Mouse (Mus musculus): ENCODE data around the gene Prkd3. TPM values are rescaled to one million over a fixed set of nuclear protein-coding genes. Genes with fewer than 3 reads are reported as not detected.

Prkd3 gene
- polyA plus RNA-seq (2016; fragmentation: Nextera tagmentation; extraction: Ambion mirVana), result 46.1 and 46.5 TPM in 2 replicates

DNA sequence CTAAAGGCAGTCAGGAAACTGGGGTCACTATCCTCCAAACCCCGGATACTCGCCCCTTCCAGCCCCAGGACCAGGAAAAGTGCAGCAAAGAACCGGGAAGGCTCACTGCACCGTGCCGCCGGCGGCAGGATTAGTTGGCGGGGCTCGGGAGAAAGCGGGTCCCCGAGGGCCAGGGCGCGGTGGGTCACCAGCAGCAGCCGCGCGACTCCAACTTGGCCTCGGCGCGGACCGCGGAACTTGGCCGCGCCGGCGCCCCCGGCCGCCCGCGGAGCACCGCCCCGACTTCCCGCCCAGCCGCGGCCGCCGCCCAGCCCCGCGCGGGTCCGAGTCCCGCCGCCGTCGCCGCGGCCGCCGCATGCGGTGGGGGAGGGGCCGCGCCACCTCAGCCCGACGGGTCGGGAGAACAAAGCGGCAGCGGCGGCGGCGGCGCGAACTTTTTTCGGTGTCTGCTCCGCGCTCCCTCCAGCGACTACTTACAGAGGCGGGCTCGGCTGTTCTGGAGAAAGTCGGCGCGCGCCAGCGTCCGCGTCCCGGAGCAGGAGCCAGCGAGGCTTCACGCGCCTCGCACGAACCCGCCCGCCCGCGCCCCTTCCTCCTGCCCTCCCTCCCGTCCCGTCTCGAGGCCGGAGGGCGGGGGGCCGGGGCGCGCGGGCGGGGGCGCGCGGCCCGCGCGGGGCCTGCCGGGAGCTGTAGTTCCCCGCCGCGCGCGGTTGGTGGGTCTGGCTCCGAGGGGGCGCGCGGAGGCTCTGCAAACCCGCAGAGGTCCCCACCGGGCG lies at the start of gene Prkd3:
Gene Prkd3, minus strand, starts transcription at position 609 of the 776 bp plus-strand sequence.
- Histone ChIP-seq H3K36me3 (no peaks in the 10 kb centered on the region), H3K4me1 (peaks cover 22% of the 10 kb centered on the region)
- WGBS, result under 1% methylated on average over 77 of the region's 113 CpGs

DNA sequence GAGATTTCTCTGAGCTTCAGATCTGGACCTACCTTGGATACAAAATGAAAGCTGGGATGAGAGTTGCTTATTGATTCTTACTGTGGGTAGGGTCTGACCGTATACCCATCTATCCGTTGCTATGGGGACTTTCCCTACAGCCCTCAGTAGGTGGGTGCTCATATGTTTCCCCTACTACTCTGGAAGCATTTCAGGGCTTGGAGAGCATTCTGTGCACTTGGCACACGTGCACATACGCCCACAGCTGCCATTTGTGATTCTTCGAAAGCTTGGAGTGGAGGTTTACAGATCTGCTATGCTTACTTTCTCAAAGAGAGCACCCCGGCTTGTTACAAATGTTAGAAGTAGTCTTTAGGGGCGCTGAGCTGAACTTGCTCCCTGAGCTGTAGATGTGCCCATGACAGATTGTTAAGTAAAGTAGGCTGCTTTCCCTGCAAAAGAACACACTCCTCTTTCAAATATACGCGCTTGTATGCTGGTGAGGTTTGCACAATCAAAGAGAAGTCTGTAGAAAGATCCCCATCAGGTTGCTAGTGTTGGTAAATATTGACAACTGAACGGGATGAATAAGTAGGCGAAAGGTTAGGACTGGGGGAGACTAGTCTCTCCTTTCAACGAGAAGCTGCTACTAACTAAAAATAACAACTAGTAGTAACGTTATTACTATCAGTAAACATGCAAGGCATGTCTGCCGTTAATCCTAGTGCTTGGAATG lies 49.3 kb upstream of the Prkd3 start:
- 88% methylated on average over 14 of the region's 14 CpGs for WGBS
- no peak overlapping the region for H3K27ac ChIP-seq
- no peaks in the 10 kb centered on the region for H3K36me3 ChIP-seq
- ATAC-seq (ENCODE audit: low FRiP score), result no peak
- no peak overlapping the region for H3K9ac ChIP-seq
- H3K9me3 ChIP-seq (replicated peaks), result no peaks in the 10 kb centered on the region
- H3K27me3 ChIP-seq, result no peaks in the 10 kb centered on the region
- H3K4me3 ChIP-seq, result no peak overlapping the region
- no peak overlapping the region for H3K4me2 ChIP-seq (replicated peaks)
- 0 out of 2 replicates have a peak, but pooled peaks cover 3% of the 10 kb centered on the region for H3K4me1 ChIP-seq

More for the DNA sequence above, at the start of gene Prkd3:
- Histone ChIP-seq H3K9me3 (replicated peaks) (no peaks in the 10 kb centered on the region), H3K9ac (peak within 1 kb of the TSS; percentile 83), H3K4me3 (peak within 1 kb of the TSS; percentile 84), H3K27ac (peak within 1 kb of the TSS; percentile 89), H3K4me2 (replicated peaks) (peak within 1 kb of the TSS; percentile 70), H3K27me3 (peaks cover 6% of the 10 kb centered on the region)
- peak; percentile 96 for ATAC-seq (ENCODE audit: low FRiP score)

DNA sequence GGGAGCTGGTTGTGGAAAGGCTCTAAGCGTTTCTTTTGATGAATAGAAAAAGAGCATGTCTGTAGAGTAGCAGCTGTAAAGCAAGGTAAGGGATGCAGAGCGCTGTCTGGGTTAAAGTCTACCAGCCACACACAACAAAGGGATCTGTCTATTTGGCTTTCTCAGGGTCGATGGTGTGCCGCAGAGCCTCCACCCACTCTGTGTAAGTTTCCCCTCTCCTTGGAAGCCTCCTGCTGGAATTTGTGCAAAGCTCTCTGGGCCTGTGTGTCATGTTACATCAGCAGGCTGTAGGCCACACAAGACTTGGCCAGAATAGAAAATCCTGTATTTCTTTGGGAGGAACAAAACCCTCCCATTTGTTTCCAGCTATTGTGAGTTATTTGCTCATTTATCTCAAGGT lies 48.4 kb upstream of the Prkd3 start:
- 30% methylated on average over 4 of the region's 4 CpGs for WGBS
- Histone ChIP-seq H3K36me3 (no peaks in the 10 kb centered on the region), H3K27ac (no peak overlapping the region)

DNA sequence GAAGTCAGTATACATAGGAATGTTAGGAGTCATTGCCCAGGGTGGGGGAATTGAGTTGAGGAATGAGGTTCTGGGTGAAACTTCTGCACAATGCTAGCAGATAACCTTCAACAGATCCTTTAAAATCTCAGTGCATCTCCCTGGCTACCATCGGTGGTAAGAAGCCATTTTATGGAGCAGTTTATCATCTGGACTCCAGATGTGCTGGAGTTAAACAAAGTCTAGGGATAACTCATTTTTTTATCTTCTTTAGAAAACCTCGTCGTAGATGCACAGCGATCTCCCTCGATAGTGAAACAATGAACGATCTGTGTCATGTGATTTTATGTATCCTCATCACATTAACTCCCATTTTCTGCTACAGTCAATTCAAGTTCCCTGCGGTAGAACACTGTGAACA lies 48.0 kb upstream of the Prkd3 start:
- H3K27ac ChIP-seq, result no peak overlapping the region
- no peak overlapping the region for H3K4me2 ChIP-seq (replicated peaks)
- 0 out of 2 replicates have a peak, but pooled peaks cover 3% of the 10 kb centered on the region for H3K4me1 ChIP-seq
- no peak overlapping the region for H3K9ac ChIP-seq
- no peaks in the 10 kb centered on the region for H3K9me3 ChIP-seq (replicated peaks)
- no peaks in the 10 kb centered on the region for H3K36me3 ChIP-seq
- no peak overlapping the region for H3K4me3 ChIP-seq
- 65% methylated on average over 7 of the region's 7 CpGs for WGBS
- ATAC-seq (ENCODE audit: low FRiP score), result no peak
- no peaks in the 10 kb centered on the region for H3K27me3 ChIP-seq

More for the DNA sequence above, 48.4 kb upstream of the Prkd3 start:
- Histone ChIP-seq H3K4me3 (no peak overlapping the region), H3K27me3 (no peaks in the 10 kb centered on the region), H3K9me3 (replicated peaks) (no peaks in the 10 kb centered on the region), H3K4me1 (0 out of 2 replicates have a peak, but pooled peaks cover 3% of the 10 kb centered on the region), H3K4me2 (replicated peaks) (no peak overlapping the region), H3K9ac (no peak overlapping the region)
- no peak for ATAC-seq (ENCODE audit: low FRiP score)

DNA sequence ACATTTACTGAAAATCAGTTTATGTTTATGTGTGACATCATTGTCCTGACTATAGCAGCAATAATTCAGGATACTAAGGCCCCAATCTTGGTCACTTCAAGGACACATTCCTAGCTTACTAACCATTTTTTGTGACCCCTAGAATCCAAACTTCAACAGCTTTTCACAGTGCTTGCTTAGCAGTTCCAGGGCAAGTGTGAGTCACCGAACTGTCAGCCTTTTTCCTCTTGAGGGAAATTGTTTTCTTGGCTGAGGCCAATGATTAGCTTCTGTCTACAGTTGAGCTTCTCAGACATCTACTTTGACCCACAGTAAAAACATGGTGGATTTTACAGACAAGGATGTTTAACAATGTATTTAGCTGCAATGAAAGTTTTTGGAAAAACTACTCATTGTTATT lies 43.6 kb upstream of the Prkd3 start:
- Histone ChIP-seq H3K4me1 (0 out of 2 replicates have a peak, but pooled peaks cover 3% of the 10 kb centered on the region), H3K4me2 (replicated peaks) (no peak overlapping the region), H3K4me3 (no peak overlapping the region), H3K36me3 (no peaks in the 10 kb centered on the region), H3K9ac (no peak overlapping the region), H3K27ac (no peak overlapping the region), H3K27me3 (no peaks in the 10 kb centered on the region), H3K9me3 (replicated peaks) (no peaks in the 10 kb centered on the region)
- ATAC-seq (ENCODE audit: low FRiP score), result no peak
- WGBS, result 73% methylated on average over 1 of the region's 1 CpGs

DNA sequence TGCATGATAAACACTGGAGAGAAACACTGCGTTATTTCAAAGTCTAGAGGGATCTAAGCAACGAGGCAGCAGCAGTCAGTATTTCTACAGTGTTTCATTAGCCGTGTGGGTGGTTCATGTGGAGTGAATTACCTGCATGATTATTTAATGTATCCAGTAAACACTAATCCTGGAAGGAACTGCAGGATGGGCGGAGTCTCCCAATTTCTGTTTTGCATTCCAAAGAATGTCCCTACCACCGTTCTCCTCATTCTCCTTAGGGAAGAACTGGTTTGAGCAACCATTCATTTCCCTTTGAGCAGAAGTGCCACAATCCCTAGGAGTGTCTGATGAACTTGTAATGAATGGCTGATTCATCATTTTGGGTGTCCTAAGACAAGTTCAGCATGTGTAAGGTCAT lies 39.6 kb upstream of the Prkd3 start:
- Histone ChIP-seq H3K9me3 (replicated peaks) (no peaks in the 10 kb centered on the region), H3K9ac (no peak overlapping the region), H3K36me3 (no peaks in the 10 kb centered on the region), H3K27ac (no peak overlapping the region), H3K27me3 (no peaks in the 10 kb centered on the region), H3K4me2 (replicated peaks) (no peak overlapping the region), H3K4me3 (no peak overlapping the region), H3K4me1 (no peaks in the 10 kb centered on the region)
- 75% methylated on average over 5 of the region's 5 CpGs for WGBS
- no peak for ATAC-seq (ENCODE audit: low FRiP score)

DNA sequence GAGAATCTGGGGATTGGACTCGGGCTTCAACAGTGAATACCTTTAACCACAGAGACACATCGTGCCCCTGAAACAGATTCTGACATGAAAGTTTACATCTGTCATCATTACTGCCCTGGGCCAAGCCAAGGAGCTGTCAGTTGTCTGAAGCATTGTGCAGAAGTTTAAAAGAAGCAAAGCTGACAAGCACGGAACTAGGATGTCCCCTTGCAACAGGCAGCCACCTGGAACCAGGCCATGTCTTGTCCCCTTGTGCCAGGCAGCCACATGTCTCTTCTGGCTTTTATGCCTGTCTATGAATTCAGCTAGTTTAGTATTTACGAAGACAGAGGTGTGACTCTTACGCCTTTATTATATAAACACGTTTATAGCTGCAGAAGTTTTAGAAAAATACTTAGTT lies 37.7 kb upstream of the Prkd3 start:
- Histone ChIP-seq H3K36me3 (no peaks in the 10 kb centered on the region), H3K4me2 (replicated peaks) (no peak overlapping the region), H3K27ac (no peak overlapping the region), H3K4me1 (no peaks in the 10 kb centered on the region), H3K9me3 (replicated peaks) (no peaks in the 10 kb centered on the region), H3K9ac (no peak overlapping the region), H3K4me3 (no peak overlapping the region), H3K27me3 (peaks cover 5% of the 10 kb centered on the region)
- no peak for ATAC-seq (ENCODE audit: low FRiP score)
- 79% methylated on average over 6 of the region's 6 CpGs for WGBS

DNA sequence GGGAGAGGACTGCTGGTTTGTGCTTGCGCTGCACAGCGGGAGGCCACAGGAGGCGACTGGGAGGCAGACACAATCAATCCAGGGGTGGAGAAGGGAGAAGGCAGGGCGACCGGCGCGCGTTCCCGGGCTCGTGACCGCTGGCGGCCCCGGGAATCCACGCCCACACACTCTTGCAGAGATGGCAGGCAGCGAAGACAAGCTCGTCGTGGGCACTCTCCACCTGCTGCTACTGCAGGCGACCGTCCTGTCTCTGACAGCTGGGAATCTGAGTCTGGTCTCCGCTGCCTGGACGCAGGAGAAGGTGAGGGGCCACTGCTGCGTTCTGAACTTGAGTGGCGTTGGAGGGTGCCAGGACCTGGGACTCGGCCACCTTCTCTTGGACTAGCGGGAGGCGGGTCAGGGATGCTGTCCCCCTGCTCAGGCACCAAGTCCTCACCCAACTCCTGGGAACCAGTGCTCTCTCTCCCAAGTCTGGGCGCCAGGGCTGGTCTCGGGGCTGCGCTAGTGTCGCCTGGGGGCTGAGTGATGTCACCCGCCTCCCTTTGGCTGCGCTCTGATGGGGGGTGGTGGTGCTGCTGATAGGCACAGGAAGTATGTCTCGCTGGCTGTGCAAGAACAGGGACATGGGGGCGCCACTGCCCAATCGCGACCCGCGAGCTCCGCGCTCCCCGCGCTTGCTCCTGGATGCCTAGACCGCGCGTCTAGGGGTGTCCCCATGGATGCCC lies 31.6 kb upstream of the Prkd3 start:
- Histone ChIP-seq H3K27ac (peak overlapping the region; percentile 62; the same call in 1 of the 2 replicates), H3K4me3 (peak overlapping the region; percentile 51), H3K9ac (peak overlapping the region; percentile 56), H3K27me3 (peaks cover 9% of the 10 kb centered on the region), H3K36me3 (no peaks in the 10 kb centered on the region), H3K4me2 (replicated peaks) (peak overlapping the region; percentile 95), H3K4me1 (peaks cover 5% of the 10 kb centered on the region; the same call in 1 of the 2 replicates), H3K9me3 (replicated peaks) (no peaks in the 10 kb centered on the region)
- ATAC-seq (ENCODE audit: low FRiP score), result peak; percentile 96
- WGBS, result 1% methylated on average over 45 of the region's 45 CpGs

DNA sequence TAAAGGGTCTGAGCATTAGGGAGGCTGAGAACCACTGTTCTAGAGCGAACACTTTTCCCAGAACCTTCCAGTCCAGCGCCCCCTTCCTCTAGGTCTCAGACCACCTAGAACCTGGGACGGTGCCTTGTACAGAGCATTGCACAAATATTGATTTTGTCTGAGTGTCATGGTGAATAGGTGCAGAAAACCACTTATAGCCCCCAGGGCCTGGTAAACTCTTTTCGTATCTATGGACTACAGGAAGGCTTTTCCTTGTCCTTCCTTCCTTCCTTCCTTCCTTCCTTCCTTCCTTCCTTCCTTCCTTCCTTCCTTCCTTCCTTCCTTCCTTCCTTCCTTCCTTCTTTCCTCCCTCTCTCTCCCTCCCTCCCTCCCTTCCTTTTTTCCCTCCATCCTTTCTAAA lies 31.0 kb upstream of the Prkd3 start, which contains the start of gene Qpct:
Gene Qpct, plus strand, starts transcription at position 301 of the 400 bp plus-strand sequence.
- Histone ChIP-seq H3K36me3 (no peaks in the 10 kb centered on the region), H3K4me3 (peak within 1 kb of the TSS; percentile 51), H3K27me3 (peaks cover 9% of the 10 kb centered on the region), H3K27ac (peak within 1 kb of the TSS; percentile 62; the same call in 1 of the 2 replicates), H3K9ac (peak within 1 kb of the TSS; percentile 56), H3K9me3 (replicated peaks) (no peaks in the 10 kb centered on the region), H3K4me1 (peaks cover 5% of the 10 kb centered on the region; the same call in 1 of the 2 replicates), H3K4me2 (replicated peaks) (peak within 1 kb of the TSS; percentile 95)
- 74% methylated on average over 4 of the region's 4 CpGs for WGBS
- no peak for ATAC-seq (ENCODE audit: low FRiP score)

DNA sequence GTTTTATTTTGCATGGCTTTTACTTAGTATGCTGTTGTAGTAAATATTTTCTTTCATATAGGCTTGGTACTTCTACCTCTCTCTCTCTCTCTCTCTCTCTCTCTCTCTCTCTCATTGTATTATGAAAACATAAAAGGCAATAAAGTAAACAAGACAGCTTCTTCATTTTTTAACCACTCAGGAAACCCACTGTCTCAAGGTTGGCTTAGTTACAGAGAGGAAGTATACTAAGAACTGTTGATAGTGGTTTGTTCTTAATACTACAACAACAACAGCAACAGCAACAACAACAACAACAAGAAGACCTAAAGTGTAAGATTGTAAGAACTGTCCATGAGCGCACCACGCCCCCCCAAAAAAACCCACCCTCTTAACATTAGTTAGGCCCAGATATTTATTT lies 23.1 kb upstream of the Prkd3 start:
- 100% methylated on average over 2 of the region's 2 CpGs for WGBS
- H3K9me3 ChIP-seq (replicated peaks), result no peaks in the 10 kb centered on the region
- H3K9ac ChIP-seq, result no peak overlapping the region
- H3K4me3 ChIP-seq, result no peak overlapping the region
- H3K36me3 ChIP-seq, result no peaks in the 10 kb centered on the region
- no peaks in the 10 kb centered on the region for H3K4me1 ChIP-seq
- H3K4me2 ChIP-seq (replicated peaks), result no peak overlapping the region
- no peaks in the 10 kb centered on the region for H3K27me3 ChIP-seq
- H3K27ac ChIP-seq, result no peak overlapping the region
- no peak for ATAC-seq (ENCODE audit: low FRiP score)

DNA sequence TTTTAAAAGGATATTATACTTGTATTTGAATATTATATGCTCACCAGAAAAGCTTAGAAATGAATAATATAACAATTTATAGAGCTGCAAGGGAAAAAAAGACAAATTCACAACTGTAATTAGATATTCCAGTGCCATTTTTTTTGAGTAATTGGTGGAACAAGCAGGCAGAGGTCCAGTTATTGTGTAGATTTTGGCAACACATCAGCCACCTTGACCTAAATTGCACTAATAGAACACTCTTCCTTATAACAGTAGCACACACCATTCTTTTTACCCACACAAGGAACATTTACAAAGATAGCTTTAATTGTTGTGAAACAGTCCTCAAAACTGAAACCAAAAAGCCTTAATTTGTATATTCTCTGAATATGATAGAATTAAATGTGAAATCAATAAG lies 19.0 kb upstream of the Prkd3 start:
- Histone ChIP-seq H3K27me3 (no peaks in the 10 kb centered on the region), H3K4me2 (replicated peaks) (no peak overlapping the region), H3K4me1 (no peaks in the 10 kb centered on the region), H3K4me3 (no peak overlapping the region), H3K9me3 (replicated peaks) (no peaks in the 10 kb centered on the region), H3K27ac (no peak overlapping the region), H3K36me3 (no peaks in the 10 kb centered on the region), H3K9ac (no peak overlapping the region)
- ATAC-seq (ENCODE audit: low FRiP score), result no peak

DNA sequence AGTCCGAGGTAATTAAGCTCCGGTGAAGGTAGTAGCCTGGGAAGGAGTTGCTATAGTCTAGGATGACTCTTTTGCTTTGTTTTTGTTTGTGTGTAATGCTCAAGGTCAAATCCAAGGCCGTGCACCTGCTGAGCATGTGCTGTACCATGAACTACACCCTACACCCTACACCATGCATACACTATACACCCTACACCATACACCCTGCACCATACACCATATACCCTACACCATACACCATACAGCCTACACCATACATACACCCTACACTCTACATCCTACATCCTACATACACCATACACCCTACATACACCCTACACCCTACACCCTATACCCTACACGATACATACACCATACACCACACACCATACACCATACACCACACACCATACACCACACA lies 12.2 kb upstream of the Prkd3 start:
- H3K4me3 ChIP-seq, result no peak overlapping the region

More for the DNA sequence above, 12.2 kb upstream of the Prkd3 start:
- no peak for ATAC-seq (ENCODE audit: low FRiP score)
- Histone ChIP-seq H3K4me1 (no peaks in the 10 kb centered on the region), H3K27ac (no peak overlapping the region), H3K4me2 (replicated peaks) (no peak overlapping the region), H3K27me3 (no peaks in the 10 kb centered on the region), H3K9me3 (replicated peaks) (no peaks in the 10 kb centered on the region), H3K36me3 (no peaks in the 10 kb centered on the region), H3K9ac (no peak overlapping the region)
- WGBS, result 83% methylated on average over 4 of the region's 4 CpGs
